Mouse (Mus musculus) stomach, embryonic 16.5 days (tissue): ENCODE measurements around the gene Rpl9-ps6. TPM values are rescaled to one million over a fixed set of nuclear protein-coding genes. Genes with fewer than 3 reads are reported as not detected.
"Not testable (repeated sequence)": the region's sequence is repeated elsewhere in the genome, so short reads cannot be mapped to it uniquely, and the experiment has no call there.

Source experiments
- ATAC-seq: fragments of 200-750 bp; cut with Nextera tagmentation; 2 replicates; pipeline ENCODE4 v1.8.0; 2017; ENCODE audit warnings: moderate number of reproducible peaks, moderate TSS enrichment; ENCODE audit not compliant: insufficient read depth, low FRiP score
- H3K27ac ChIP-seq: fragments of 300-500 bp; sonication (generic); 2 replicates; pipeline ENCODE4 v1.5.1; 2014; ENCODE audit warnings: low read length
- H3K27me3 ChIP-seq: fragments of 300-500 bp; sonication (generic); 2 replicates; pipeline ENCODE4 v1.6.1; 2014; ENCODE audit warnings: low read length, control low read depth, mixed read lengths; ENCODE audit not compliant: control insufficient read depth, insufficient read depth
- H3K36me3 ChIP-seq: fragments of 300-500 bp; sonication (generic); 2 replicates; pipeline ENCODE4 v1.6.1; 2014; ENCODE audit warnings: low read length; ENCODE audit not compliant: control insufficient read depth, insufficient read depth
- H3K4me1 ChIP-seq: fragments of 300-500 bp; sonication (generic); 2 replicates; pipeline ENCODE4 v1.6.1; 2014; ENCODE audit warnings: low read length, control low read depth, mixed read lengths; ENCODE audit not compliant: control insufficient read depth, insufficient read depth
- H3K4me2 ChIP-seq: fragments of 300-500 bp; sonication (generic); 2 replicates; pipeline ENCODE4 v1.6.1; 2014; ENCODE audit warnings: low read depth, low read length, mixed read lengths
- H3K4me3 ChIP-seq: fragments of 300-500 bp; sonication (generic); replicated peaks from 2 replicates; pipeline ENCODE4 v1.5.1; 2014; ENCODE audit warnings: mild to moderate bottlenecking, low read length
- H3K9ac ChIP-seq: fragments of 300-500 bp; sonication (generic); 2 replicates; pipeline ENCODE4 v1.6.1; 2014; ENCODE audit warnings: low read length
- H3K9me3 ChIP-seq: fragments of 300-500 bp; sonication (generic); replicated peaks from 2 replicates; pipeline ENCODE4 v1.6.1; 2016; ENCODE audit warnings: low read length, control low read depth; ENCODE audit not compliant: control insufficient read depth
- WGBS: fragments of 180-500 bp; shearing (Covaris S2); extraction: QIAGEN DNeasy Blood & Tissue Kit; methylation state at CpG from one replicate; pipeline ENCODE4 v1.1.7; 2014; 5-methylcytosine and 5-hydroxymethylcytosine counted together
- polyA plus RNA-seq: library from polyadenylated mRNA; unstranded; fragments of >200 nt; fragmentation: Nextera tagmentation; extraction: Ambion mirVana; gene quantifications from 2 replicates; pipeline ENCODE4 v1.2.1, GENCODE M21; 2015

The Rpl9-ps6 gene
- polyA plus RNA-seq, 1 experiment from 2014 or later = 106 TPM

GRCm38 (mm10) chr19:32476016-32476711, 9.8 kb upstream of the Rpl9-ps6 start:
- no peaks in the 10 kb centered on the region for H3K27me3 ChIP-seq
- H3K4me2 ChIP-seq = no peak overlapping the region
- H3K27ac ChIP-seq = no peak overlapping the region
- no peaks in the 10 kb centered on the region for H3K4me1 ChIP-seq
- H3K4me3 ChIP-seq = no peak overlapping the region
- H3K36me3 ChIP-seq = no peaks in the 10 kb centered on the region
- H3K9me3 ChIP-seq = no peaks in the 10 kb centered on the region
- ATAC-seq = no peak
- WGBS = 69% methylated on average over 12 of the region's 12 CpGs
- H3K9ac ChIP-seq = no peak overlapping the region

DNA sequence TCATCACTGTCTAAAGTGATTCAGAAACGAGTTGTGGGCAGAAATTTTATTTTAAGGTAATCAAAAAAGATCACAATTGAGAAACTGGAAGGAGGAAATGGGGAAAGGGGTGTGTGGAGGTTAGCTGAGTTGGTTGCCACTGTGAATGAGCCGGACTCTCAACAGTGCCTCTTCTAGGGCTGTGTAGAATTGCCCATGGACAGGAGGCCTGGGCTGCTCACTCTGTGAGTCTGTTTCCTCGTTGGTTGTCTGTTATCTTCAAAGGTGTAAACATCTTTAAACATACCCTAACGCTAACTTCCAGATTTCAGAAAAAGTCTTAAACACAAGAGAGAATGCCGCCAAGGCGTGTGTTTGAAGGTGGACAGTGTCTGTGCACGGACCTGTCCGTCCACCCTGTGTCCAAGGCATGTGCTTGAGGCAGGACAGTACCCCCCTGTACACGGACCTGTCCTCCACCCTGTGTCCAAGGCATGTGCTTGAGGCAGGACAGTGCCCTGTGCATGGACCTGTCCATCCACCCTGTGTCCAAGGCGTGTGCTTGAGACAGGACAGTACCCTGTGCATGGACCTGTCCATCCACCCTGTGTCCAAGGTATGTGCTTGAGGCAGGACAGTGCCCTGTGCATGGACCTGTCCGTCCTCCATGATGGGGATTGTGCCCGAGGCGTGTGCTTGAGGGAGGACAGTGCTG, 4.3 kb upstream of the Rpl9-ps6 start:
- 78% methylated on average over 13 of the region's 13 CpGs for WGBS
- Histone ChIP-seq H3K9ac (no peak overlapping the region), H3K4me3 (no peak overlapping the region), H3K4me1 (no peaks in the 10 kb centered on the region), H3K27me3 (no peaks in the 10 kb centered on the region), H3K9me3 (no peaks in the 10 kb centered on the region), H3K36me3 (no peaks in the 10 kb centered on the region), H3K4me2 (no peak overlapping the region), H3K27ac (no peak overlapping the region)
- ATAC-seq = no peak

DNA sequence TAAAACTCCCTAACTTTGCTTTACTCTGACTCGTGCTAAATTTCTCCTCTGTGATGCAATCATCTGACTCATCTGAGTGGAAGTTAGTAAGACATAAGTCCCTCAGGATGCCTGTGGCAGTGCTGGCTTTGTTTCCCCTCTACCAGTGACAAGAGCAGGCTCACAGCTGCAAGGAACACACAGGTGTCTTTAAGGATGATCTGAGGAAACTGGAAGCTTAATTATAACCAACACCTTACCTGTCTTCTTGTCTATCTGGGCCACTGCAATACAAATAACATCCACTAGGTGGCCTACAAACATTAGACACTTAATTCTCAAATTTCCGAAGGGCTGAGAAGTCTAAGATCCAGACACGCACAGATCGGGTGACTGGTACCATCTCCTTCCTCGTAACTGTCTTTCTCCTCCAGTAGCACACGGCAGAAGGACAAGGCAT, 3.7 kb upstream of the Rpl9-ps6 start:
- ATAC-seq = no peak
- Histone ChIP-seq H3K27me3 (no peaks in the 10 kb centered on the region), H3K9me3 (no peaks in the 10 kb centered on the region), H3K4me2 (no peak overlapping the region), H3K36me3 (no peaks in the 10 kb centered on the region), H3K9ac (no peak overlapping the region), H3K27ac (no peak overlapping the region), H3K4me3 (no peak overlapping the region), H3K4me1 (no peaks in the 10 kb centered on the region)
- 20% methylated on average over 6 of the region's 6 CpGs for WGBS

- Histone ChIP-seq H3K27me3 (no peaks in the 10 kb centered on the region), H3K4me1 (no peaks in the 10 kb centered on the region), H3K4me2 (no peak overlapping the region), H3K36me3 (no peaks in the 10 kb centered on the region), H3K9me3 (no peaks in the 10 kb centered on the region), H3K4me3 (no peak overlapping the region), H3K9ac (no peak overlapping the region), H3K27ac (no peak overlapping the region)
- 90% methylated on average over 5 of the region's 5 CpGs for WGBS
- ATAC-seq = no peak
Observed at GRCm38 (mm10) chr19:32467325-32467724, 947 bp upstream of the Rpl9-ps6 start.

GRCm38 (mm10) chr19:32465228-32465627, 1.1 kb downstream of the Rpl9-ps6 start:
- H3K4me3 ChIP-seq = no peak overlapping the region
- ATAC-seq = no peak
- H3K4me2 ChIP-seq = no peak overlapping the region
- no peaks in the 10 kb centered on the region for H3K36me3 ChIP-seq
- no peaks in the 10 kb centered on the region for H3K9me3 ChIP-seq
- H3K9ac ChIP-seq = no peak overlapping the region
- 78% methylated on average over 4 of the region's 4 CpGs for WGBS
- no peaks in the 10 kb centered on the region for H3K27me3 ChIP-seq
- H3K4me1 ChIP-seq = no peaks in the 10 kb centered on the region
- no peak overlapping the region for H3K27ac ChIP-seq

DNA sequence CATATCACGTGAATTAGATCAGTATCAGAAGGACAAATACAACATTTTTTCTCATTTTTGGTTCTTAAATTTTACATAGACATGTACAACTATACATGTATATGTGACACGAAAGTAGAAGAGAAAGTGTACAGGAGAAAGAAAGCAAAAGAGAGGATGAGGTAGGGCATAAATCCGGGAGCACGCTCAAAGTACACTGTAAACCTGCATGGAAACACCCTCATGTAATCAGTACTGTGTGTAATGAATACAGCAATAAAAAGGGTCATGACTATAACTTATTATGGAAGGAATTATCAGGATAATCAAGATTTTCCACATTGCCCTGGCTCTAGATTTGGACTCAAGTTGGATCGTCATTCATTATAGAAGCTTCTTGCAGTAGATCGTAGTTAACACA, 3.3 kb downstream of the Rpl9-ps6 start:
- no peak overlapping the region for H3K9ac ChIP-seq
- no peak overlapping the region for H3K27ac ChIP-seq
- no peaks in the 10 kb centered on the region for H3K27me3 ChIP-seq
- WGBS = 93% methylated on average over 6 of the region's 6 CpGs
- no peak overlapping the region for H3K4me3 ChIP-seq
- H3K4me2 ChIP-seq = no peak overlapping the region
- no peaks in the 10 kb centered on the region for H3K4me1 ChIP-seq
- no peaks in the 10 kb centered on the region for H3K9me3 ChIP-seq
- H3K36me3 ChIP-seq = no peaks in the 10 kb centered on the region
- no peak for ATAC-seq

DNA sequence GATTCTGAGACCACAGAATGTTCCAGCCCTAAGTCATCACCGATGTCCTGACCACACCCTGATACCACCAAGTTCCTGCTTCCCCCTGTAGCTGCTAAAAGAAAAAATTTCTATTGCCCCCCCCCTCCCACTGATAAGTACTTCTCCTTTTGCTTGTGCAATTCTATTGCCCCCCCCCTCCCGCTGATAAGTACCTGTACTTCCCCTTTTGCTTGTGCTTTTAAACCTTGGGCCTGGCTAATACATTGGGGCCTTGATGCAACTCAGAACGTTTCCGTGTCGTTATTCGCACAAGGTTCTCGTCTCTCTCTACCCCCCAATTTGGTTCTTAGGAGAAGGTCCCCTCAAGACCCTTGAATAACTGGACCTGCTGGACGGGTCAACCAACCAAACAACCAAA, 8.7 kb downstream of the Rpl9-ps6 start:
- not testable (repeated sequence) for H3K36me3 ChIP-seq, H3K4me3 ChIP-seq
- WGBS = 79% methylated on average over 8 of the region's 8 CpGs

DNA sequence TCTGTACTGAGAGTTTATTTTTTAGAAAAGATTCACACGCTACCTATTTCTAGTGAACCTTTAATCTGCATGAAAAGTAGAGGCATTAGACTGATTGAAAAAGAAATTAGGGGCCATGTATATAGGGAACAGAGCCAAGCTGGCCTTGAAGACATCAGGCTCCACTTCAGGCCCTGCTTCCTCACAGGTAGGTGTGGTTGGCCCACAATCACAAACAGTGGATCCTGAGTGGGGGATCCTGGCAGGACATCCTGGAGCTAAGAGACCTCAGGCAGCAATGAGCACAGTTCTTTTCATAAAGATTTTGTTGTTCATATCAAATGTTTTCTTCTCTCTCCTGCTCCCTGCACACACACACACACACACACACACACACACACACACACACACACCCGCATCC, 9.6 kb downstream of the Rpl9-ps6 start:
- no peaks in the 10 kb centered on the region for H3K27me3 ChIP-seq
- H3K9ac ChIP-seq = no peak overlapping the region
- H3K9me3 ChIP-seq = no peaks in the 10 kb centered on the region
- no peak overlapping the region for H3K27ac ChIP-seq
- WGBS = 86% methylated on average over 2 of the region's 2 CpGs
- H3K4me3 ChIP-seq = no peak overlapping the region
- H3K4me1 ChIP-seq = no peaks in the 10 kb centered on the region
- no peaks in the 10 kb centered on the region for H3K36me3 ChIP-seq
- no peak overlapping the region for H3K4me2 ChIP-seq
- ATAC-seq = no peak

More for the DNA sequence above, 8.7 kb downstream of the Rpl9-ps6 start:
- not testable (repeated sequence) for ATAC-seq, H3K27ac ChIP-seq, H3K4me2 ChIP-seq, H3K9ac ChIP-seq, H3K9me3 ChIP-seq, H3K27me3 ChIP-seq, H3K4me1 ChIP-seq

DNA sequence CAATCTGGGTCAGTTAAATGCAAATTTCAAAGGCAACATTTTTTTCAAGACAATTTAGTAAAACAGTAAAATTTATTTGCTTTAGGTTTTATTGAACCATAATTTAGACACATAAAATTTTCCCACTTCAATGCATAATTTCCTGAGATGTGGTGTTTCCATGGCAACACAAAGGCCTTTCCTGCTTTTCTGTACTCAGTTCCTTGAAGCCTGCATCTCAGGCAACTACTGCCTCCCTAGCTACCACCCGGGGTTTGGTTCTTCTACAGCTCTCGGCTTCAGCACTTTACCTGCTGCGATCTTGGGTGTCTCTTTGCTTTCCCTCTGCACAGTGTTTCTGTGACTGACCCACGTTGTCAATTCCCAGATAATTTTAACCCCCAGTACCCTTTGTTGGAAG, 14.1 kb downstream of the Rpl9-ps6 start:
- Histone ChIP-seq H3K36me3 (no peaks in the 10 kb centered on the region), H3K4me2 (no peak overlapping the region), H3K9me3 (no peaks in the 10 kb centered on the region), H3K4me1 (no peaks in the 10 kb centered on the region), H3K9ac (no peak overlapping the region), H3K27me3 (no peaks in the 10 kb centered on the region), H3K4me3 (no peak overlapping the region), H3K27ac (no peak overlapping the region)
- ATAC-seq = no peak
- 81% methylated on average over 4 of the region's 4 CpGs for WGBS
